Mouse (Mus musculus) thymus, adult 2 months (tissue): ENCODE measurements around the gene Celsr3. TPM values are rescaled to one million over a fixed set of nuclear protein-coding genes. Genes with fewer than 3 reads are reported as not detected.

Experiments used
- DNase-seq: peaks from one replicate; pipeline ENCODE4 v3.0.0; 2021
- H3K27ac ChIP-seq: fragments of 200-500 bp; 2 replicates; pipeline ENCODE4 v1.5.1; 2012; ENCODE audit warnings: low read length, control low read depth; ENCODE audit not compliant: control insufficient read depth, insufficient read depth
- H3K27me3 ChIP-seq: fragments of 200-500 bp; 2 replicates; pipeline ENCODE4 v1.6.1; 2012; ENCODE audit warnings: mild to moderate bottlenecking, low read length, moderate library complexity, mixed read lengths; ENCODE audit not compliant: control insufficient read depth, insufficient read depth
- H3K36me3 ChIP-seq: fragments of 200-500 bp; 2 replicates; pipeline ENCODE4 v1.6.1; 2012; ENCODE audit warnings: mild to moderate bottlenecking, low read length, moderate library complexity; ENCODE audit not compliant: control insufficient read depth, insufficient read depth
- H3K4me1 ChIP-seq: fragments of 200-500 bp; replicated peaks from 2 replicates; pipeline ENCODE4 v1.6.1; 2012; ENCODE audit warnings: low read length; ENCODE audit not compliant: control insufficient read depth, insufficient read depth
- H3K4me3 ChIP-seq: fragments of 200-500 bp; 2 replicates; pipeline ENCODE4 v1.5.1; 2012; ENCODE audit warnings: mild to moderate bottlenecking, low read length, control low read depth, moderate library complexity; ENCODE audit not compliant: control insufficient read depth, insufficient read depth
- CTCF ChIP-seq: fragments of 200-500 bp; IDR thresholded peaks from 2 replicates; pipeline ENCODE4 v1.5.1; 2012; ENCODE audit warnings: mild to moderate bottlenecking, control low read depth, low read length, moderate library complexity, borderline replicate concordance; ENCODE audit not compliant: control insufficient read depth, poor library complexity, insufficient read depth; ENCODE audit errors: extremely low read depth
- POLR2A ChIP-seq: fragments of 200-500 bp; IDR thresholded peaks from 2 replicates; pipeline ENCODE4 v1.6.1; 2012; ENCODE audit warnings: mild to moderate bottlenecking, low read length, control low read depth, moderate library complexity; ENCODE audit not compliant: control insufficient read depth, poor library complexity, insufficient read depth; ENCODE audit errors: extremely low read depth
- WGBS: fragments of 180-500 bp; shearing (Covaris S2); methylation state at CpG from one replicate; pipeline ENCODE4 v1.1.7; 2018; 5-methylcytosine and 5-hydroxymethylcytosine counted together
- polyA plus RNA-seq: library from polyadenylated mRNA; depleted of rRNA; stranded (reverse); fragments of >200 nt; gene quantifications from 2 replicates; pipeline ENCODE4 v1.2.3, GENCODE M21; 2012; rRNA removed

Celsr3 gene
- 0.09 and 0.26 TPM in 2 replicates for polyA plus RNA-seq

DNA sequence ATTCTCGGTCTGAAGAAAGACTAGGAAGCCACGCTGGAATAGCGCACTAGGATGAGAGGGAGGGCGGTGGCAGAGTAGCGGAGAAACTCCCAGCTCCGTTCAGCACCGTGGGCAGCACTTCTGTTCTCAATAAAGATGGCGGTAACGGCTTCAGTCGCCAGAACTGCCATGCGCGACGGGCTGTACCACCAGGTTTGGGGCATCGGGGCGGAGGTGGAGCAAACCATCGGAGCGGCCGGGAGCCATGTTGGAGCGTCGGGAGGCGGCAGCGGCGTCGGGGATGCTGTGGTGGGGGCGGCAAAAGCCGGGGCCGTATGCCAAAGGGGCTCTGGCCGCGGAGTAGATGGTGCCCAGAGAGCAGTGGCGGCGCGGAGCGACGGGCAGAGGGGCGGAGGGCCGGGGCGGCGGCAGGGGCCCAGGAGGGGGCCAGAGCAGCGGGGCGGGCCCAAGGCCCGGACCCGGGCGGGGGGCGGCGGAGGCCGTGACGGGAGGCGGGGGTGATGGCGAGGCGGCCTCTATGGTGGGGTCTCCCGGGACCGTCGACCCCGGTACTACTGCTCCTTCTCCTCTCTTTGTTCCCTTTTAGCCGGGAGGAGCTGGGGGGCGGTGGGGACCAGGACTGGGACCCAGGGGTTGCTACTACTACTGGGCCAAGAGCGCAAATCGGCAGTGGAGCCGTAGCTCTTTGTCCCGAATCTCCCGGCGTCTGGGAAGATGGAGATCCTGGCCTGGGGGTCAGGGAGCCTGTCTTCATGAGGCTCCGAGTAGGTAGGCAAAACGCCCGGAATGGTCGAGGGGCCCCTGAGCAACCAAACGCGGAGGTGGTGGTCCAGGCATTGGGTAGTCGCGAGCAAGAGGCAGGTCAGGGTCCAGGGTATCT, at the start of gene Celsr3:
Gene Celsr3 (plus strand): TSS at position 501 of the 880 bp plus-strand sequence.
- 8% methylated on average over 68 of the region's 70 CpGs for WGBS
- peak within 1 kb of the TSS; percentile 12 for H3K4me3 ChIP-seq
- DNase-seq: no peak
- H3K36me3 ChIP-seq: no peaks in the 10 kb centered on the region
- H3K4me1 ChIP-seq: peaks cover 12% of the 10 kb centered on the region; the same call in 1 of the 2 replicates
- no peak for TF ChIP-seq CTCF
- peaks cover 14% of the 10 kb centered on the region for H3K27me3 ChIP-seq
- no peak within 1 kb of the TSS for H3K27ac ChIP-seq

DNA sequence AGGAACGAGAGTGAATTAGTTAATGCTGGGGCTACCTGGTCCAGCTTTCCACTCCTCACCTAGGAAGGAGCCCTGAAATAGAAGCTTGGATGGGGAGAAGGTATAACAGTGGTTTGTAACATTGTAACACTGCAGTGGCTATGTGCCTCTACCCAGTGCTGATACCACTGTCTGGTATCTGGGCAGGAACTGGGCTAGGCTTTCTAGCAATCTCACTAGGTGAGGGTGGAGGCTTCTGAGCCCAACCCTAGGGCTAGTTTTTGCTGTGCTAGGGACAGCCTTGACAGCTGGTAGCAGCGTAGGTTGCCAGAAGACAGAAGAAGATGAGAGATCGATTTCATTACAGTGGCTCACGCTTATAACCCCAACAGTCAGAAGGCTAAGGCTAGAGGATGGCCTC, 49.5 kb upstream of the Celsr3 start:
- no peak overlapping the region for H3K27ac ChIP-seq
- WGBS: 93% methylated on average over 4 of the region's 4 CpGs
- H3K27me3 ChIP-seq: no peaks in the 10 kb centered on the region
- DNase-seq: no peak
- no peaks in the 10 kb centered on the region for H3K4me1 ChIP-seq
- TF ChIP-seq POLR2A: no peak
- no peak for TF ChIP-seq CTCF
- no peaks in the 10 kb centered on the region for H3K36me3 ChIP-seq
- H3K4me3 ChIP-seq: no peak overlapping the region

DNA sequence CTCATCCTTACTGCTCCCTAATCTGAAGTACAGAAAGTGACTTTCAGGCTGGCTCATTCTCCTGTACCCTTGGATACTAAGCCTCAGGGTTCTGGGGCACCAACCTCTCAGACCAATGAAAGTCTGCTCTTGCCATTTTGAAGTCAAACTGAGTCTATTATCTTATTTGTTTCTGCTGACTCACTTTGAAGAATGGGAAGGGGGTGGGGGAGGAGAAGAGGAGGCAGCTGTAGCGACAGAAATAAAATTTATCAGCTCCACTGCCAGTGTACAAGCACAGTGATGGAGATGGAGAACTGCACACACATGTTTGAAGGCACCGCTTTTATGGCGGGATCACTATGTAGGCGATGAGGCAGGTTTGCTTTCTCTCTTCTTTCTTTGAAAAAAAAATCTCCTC, 48.8 kb upstream of the Celsr3 start:
- no peak for TF ChIP-seq CTCF
- Histone ChIP-seq H3K4me3 (no peak overlapping the region), H3K36me3 (no peaks in the 10 kb centered on the region), H3K27ac (no peak overlapping the region), H3K4me1 (no peaks in the 10 kb centered on the region), H3K27me3 (no peaks in the 10 kb centered on the region)
- WGBS: 87% methylated on average over 4 of the region's 4 CpGs
- no peak for DNase-seq

DNA sequence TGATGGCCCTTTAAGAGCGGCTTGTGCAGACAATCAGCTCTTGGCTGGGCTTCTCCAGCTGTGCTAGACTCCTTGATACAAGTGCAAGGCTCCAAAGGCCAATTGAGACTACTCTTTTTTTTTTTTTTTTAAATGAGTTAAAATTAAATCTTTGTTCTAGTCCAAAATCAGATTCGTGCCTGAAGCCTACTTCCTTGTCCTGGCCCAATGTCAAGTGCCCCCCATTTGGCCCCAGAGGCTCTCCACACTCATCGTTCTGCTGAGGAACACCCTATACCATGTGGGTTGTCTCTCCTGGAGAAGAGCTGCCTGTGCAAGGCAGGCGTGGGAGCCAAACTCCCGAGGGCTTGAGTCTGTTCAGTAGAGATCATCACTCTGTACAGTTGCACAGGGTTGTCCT, 45.2 kb upstream of the Celsr3 start:
- no peak for DNase-seq
- peaks cover 6% of the 10 kb centered on the region for H3K4me1 ChIP-seq
- no peaks in the 10 kb centered on the region for H3K27me3 ChIP-seq
- no peak overlapping the region for H3K4me3 ChIP-seq
- no peak for TF ChIP-seq POLR2A
- TF ChIP-seq CTCF: no peak
- H3K27ac ChIP-seq: no peak overlapping the region
- 74% methylated on average over 5 of the region's 5 CpGs for WGBS
- H3K36me3 ChIP-seq: no peaks in the 10 kb centered on the region

DNA sequence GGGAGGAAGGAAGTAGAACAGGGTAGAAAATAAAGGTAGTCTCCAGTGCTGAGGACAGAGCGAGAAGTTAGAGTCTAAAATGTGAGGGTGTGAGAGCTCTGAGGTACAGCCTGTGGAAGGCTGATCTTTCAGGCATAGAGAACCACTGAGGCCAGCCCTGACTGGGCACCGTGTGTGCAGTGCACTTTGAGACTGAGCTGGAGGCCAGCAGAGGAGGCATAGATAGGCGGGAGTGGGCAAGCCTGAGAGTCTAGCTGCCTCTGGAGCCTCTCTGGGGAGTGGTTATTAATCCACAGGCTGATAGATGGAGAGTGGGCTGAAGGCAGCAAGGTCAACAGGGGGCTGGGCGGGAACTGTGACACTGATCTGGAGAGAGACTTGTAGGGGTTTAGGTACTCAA, 44.2 kb upstream of the Celsr3 start:
- Histone ChIP-seq H3K4me3 (no peak overlapping the region), H3K36me3 (no peaks in the 10 kb centered on the region), H3K27ac (no peak overlapping the region), H3K27me3 (no peaks in the 10 kb centered on the region), H3K4me1 (peaks cover 8% of the 10 kb centered on the region)
- no peak for TF ChIP-seq POLR2A
- TF ChIP-seq CTCF: no peak
- DNase-seq: no peak
- WGBS: 92% methylated on average over 4 of the region's 4 CpGs

DNA sequence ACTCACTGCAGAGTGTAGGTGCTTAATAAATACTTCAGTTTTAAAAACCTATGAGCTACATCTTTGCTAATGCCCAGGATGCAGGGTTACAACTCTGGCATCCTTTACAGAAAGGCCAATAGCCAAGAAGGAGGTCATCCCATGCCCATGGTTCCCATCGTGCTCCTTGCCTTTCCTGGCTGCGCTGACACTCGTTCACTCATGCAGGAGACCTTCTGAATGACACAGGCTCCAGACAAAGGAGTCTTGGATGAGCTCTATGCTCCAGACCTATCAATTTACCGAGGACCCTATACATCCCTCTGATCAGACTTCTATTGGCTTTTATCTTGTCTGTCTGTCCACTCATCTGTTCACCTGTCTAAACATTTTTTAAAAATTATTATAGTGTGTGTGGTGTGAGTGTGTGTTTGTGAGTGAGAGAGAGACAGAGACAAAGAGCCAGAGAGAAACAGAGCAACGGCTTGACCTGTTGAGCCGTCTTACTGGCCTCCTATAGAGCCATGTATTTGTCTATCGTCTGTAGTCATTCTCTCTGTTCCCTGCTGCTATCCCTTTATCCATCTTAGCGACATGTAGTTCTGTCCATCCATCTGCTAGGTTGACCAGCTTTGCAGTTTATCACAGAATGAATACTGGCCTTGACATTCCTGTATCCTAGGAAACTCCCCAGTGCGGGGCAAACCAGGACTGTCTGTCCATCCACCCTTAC, 43.1 kb upstream of the Celsr3 start:
- Histone ChIP-seq H3K4me1 (peaks cover 12% of the 10 kb centered on the region), H3K27ac (no peak overlapping the region), H3K36me3 (no peaks in the 10 kb centered on the region), H3K4me3 (peak overlapping the region; percentile 100), H3K27me3 (no peaks in the 10 kb centered on the region)
- WGBS: 69% methylated on average over 9 of the region's 9 CpGs
- TF ChIP-seq POLR2A (no peak), CTCF (no peak)
- no peak for DNase-seq
